Mouse (Mus musculus) bone marrow, adult 2 months (tissue): ENCODE data around the gene Cog3.

Source experiments
- CTCF ChIP-seq: fragments of 200-500 bp; IDR thresholded peaks from 2 replicates; pipeline ENCODE4 v1.5.1; 2011; ENCODE audit warnings: low read length, control low read depth; ENCODE audit not compliant: control insufficient read depth, insufficient read depth
- POLR2A ChIP-seq: fragments of 200-500 bp; IDR thresholded peaks from 2 replicates; pipeline ENCODE4 v1.6.1; 2011; ENCODE audit warnings: low read depth, mild to moderate bottlenecking, control low read depth, low read length, borderline replicate concordance; ENCODE audit not compliant: control insufficient read depth

GRCm38 (mm10) chr14:75786868-75787793 lies 32.8 kb upstream of the Cog3 start, which contains the start of gene Slc25a30:
- TF ChIP-seq CTCF (no peak), POLR2A (peak; percentile 93)
